Mouse (Mus musculus): ENCODE results near the gene Nol4l. TPM values are rescaled to one million over a fixed set of nuclear protein-coding genes. Genes with fewer than 3 reads are reported as not detected.
"Not testable (repeated sequence)": the region's sequence is repeated elsewhere in the genome, so short reads cannot be mapped to it uniquely, and the experiment has no call there.

The Nol4l gene
- polyA plus RNA-seq, 1 experiment from 2014 or later, result 20.8 TPM

DNA sequence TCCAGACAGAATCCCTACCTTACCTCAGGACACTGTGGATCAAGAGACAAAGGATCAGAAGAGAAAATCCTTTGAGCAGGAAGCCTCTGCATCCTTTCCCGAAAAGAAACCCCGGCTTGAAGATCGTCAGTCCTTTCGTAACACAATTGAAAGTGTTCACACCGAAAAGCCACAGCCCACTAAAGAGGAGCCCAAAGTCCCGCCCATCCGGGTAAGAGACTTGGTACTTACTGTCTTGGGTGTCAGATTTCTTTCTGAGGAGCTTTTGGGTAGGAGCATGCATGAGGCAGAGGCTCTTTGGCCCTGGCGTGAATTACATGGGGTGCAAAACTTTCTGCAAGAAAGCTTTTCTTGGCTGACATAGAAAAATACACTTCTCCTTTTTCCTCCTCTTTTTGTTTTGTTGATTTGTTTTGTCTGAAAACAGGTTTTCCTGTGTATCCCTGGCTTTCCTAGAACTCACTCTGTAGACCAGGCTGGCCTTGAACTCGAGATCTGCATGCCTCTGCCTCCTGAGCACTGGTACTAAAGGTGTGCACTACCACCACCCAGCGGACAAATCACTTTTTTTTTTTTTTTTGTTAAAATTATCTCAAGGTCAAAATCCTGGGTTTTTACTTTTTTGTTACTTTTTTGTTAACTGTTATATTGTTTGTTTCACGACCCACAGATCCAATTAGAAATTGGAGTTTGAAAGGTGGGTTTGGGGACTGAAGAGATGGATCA is 131.8 kb downstream of the Nol4l start:
- DNase-seq (ENCODE audit: low spot score), result no peak
- no peaks in the 10 kb centered on the region for H3K4me1 ChIP-seq

DNA sequence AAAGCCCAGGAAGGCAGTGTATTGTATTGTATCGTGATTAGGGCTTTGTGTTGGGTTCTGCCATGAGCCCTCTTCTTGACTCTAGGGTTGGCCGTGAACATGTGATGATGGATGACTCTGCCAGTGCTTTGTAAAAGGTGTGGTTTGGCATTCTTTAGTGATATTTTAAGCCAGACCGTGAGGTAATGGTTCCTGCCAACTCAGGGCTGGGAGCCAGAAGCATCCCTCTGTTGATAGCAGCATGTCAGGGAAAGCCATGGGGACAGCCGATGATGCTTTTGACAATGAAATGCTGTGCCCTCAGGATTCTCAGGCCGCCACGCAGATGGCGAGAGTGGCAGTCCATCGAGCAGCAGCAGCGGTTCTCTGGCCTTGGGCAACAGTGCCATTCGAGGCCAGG is 136.7 kb downstream of the Nol4l start:
- DNase-seq (ENCODE audit: low spot score), result no peak
- Histone ChIP-seq H3K36me3 (peaks cover 78% of the 10 kb centered on the region), H3K27ac (no peak overlapping the region)

More for the DNA sequence above, 131.8 kb downstream of the Nol4l start:
- Histone ChIP-seq H3K27me3 (ENCODE audit: insufficient read depth, poor library complexity, severe bottlenecking) (no peaks in the 10 kb centered on the region), H3K36me3 (peaks cover 97% of the 10 kb centered on the region), H3K27ac (no peak overlapping the region), H3K4me3 (no peak overlapping the region), H3K9me3 (no peaks in the 10 kb centered on the region)
- WGBS, result 91% methylated on average over 11 of the region's 11 CpGs

DNA sequence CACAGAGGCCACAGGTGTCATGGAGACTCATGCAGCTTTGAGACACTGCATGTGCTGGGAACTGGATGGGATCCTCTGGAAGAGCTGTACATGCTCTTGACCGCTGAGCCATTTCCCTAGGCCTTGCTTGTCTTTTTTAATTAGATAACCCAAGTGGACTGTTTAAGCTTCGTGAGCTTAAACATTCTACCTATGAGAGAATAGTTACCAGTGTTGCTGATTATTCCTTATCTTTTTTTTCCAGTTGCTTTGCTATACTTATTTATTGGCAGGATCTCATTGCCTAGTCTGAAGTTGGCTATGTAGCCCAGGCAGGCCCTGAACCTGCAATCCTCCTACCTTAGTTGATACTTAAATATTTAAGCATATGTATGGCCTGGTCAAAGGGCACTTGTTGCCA is 139.9 kb downstream of the Nol4l start:
- Histone ChIP-seq H3K36me3 (peaks cover 72% of the 10 kb centered on the region), H3K27me3 (ENCODE audit: insufficient read depth, poor library complexity, severe bottlenecking) (no peaks in the 10 kb centered on the region), H3K27ac (no peak overlapping the region), H3K4me1 (no peaks in the 10 kb centered on the region), H3K4me3 (no peak overlapping the region), H3K9me3 (no peaks in the 10 kb centered on the region)
- no peak for DNase-seq (ENCODE audit: low spot score)
- WGBS, result 92% methylated on average over 2 of the region's 2 CpGs

More for the DNA sequence above, 136.7 kb downstream of the Nol4l start:
- H3K27me3 ChIP-seq (ENCODE audit: insufficient read depth, poor library complexity, severe bottlenecking), result no peaks in the 10 kb centered on the region
- H3K4me3 ChIP-seq, result no peak overlapping the region
- H3K4me1 ChIP-seq, result no peaks in the 10 kb centered on the region
- 92% methylated on average over 10 of the region's 10 CpGs for WGBS
- H3K9me3 ChIP-seq, result no peaks in the 10 kb centered on the region

DNA sequence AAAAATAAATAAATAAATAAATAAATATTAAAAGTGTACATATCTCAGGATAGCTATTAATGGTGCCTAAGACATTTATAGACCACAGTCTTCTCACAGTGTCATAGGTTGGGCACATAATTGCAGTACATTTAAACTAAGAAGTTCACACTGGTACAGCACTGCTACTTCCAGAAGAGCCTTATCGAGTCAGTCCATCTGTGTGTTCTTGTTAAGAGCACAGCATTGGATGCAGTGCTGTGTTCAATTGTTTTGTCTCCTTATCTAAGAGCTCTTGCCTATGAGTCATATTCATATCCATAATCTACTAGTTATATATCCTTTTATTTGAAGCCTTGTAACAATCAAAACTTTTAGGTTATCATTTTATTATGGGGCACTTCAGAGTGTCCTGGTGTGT is 149.3 kb downstream of the Nol4l start:
- Histone ChIP-seq H3K36me3 (peaks cover 66% of the 10 kb centered on the region), H3K4me1 (peaks cover 3% of the 10 kb centered on the region; the same call in 1 of the 2 replicates), H3K4me3 (no peak overlapping the region), H3K27me3 (ENCODE audit: insufficient read depth, poor library complexity, severe bottlenecking) (no peaks in the 10 kb centered on the region), H3K27ac (no peak overlapping the region), H3K9me3 (no peaks in the 10 kb centered on the region)
- DNase-seq (ENCODE audit: low spot score), result no peak
- 94% methylated on average over 1 of the region's 1 CpGs for WGBS

DNA sequence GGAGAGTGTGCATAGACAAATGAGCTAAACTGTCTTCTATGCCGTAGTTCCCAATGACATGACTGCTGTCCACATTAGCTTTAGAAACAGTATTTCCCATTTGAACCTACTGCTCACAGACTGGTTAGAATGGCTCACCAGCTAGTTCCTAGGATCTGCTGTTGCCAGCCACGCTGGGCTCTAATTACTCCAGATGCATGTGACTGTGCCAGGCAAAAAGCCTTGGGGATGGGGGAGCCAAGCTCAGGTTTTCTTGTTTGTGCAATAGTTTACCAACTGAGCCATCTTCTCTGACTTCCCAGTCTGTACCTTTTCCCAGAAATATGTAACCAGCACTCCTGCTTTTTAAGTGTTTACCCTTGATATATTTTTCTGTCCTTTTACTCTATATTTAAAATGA is 154.4 kb downstream of the Nol4l start:
- H3K4me1 ChIP-seq, result peaks cover 3% of the 10 kb centered on the region; the same call in 1 of the 2 replicates
- peaks cover 33% of the 10 kb centered on the region for H3K36me3 ChIP-seq
- H3K27me3 ChIP-seq (ENCODE audit: insufficient read depth, poor library complexity, severe bottlenecking), result no peaks in the 10 kb centered on the region
- DNase-seq (ENCODE audit: low spot score), result no peak
- no peak overlapping the region for H3K27ac ChIP-seq
- 86% methylated on average over 2 of the region's 2 CpGs for WGBS
- no peaks in the 10 kb centered on the region for H3K9me3 ChIP-seq
- H3K4me3 ChIP-seq, result no peak overlapping the region

DNA sequence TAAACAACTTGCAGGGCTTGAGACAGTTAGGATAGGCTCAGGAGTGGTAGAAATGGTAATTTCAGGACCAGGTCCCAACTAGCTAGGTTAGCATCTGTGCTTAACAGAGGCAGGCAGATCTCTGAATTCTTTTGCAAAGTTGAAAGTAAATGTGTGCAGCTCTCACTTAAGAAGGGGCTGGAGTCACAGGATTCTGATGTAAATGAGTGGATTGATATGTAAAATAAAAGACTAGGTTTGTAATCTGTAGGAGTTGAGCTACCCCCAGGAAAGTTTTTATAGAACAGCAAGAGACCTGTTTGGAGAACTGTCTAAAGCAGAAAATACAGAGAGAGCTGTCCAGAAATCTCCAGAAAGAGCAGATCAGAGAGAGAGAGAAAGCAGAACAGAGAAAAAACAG is 158.9 kb downstream of the Nol4l start:
- Histone ChIP-seq H3K4me3 (no peak overlapping the region), H3K27me3 (ENCODE audit: insufficient read depth, poor library complexity, severe bottlenecking) (no peaks in the 10 kb centered on the region), H3K27ac (no peak overlapping the region), H3K4me1 (no peaks in the 10 kb centered on the region), H3K36me3 (peaks cover 45% of the 10 kb centered on the region), H3K9me3 (no peaks in the 10 kb centered on the region)
- no peak for DNase-seq (ENCODE audit: low spot score)

DNA sequence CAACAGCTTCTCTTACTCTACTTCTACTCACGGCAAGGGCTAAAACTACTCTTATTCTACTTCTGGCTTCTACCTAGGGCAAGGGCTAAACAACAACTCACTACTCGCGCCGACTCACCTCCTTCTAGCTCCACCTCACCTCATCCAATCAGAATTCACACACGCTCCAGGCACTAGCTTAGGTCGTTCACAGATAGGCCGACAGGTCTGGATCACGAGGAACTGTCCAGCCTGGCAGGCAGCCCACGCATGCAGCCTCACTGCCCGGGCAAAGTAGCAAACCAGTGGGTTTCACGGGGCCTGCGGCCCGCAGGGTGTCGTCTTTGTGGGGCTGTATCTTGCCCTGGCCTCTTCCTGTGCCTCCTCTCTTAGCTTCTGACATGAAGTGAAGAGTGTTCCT is 165.2 kb downstream of the Nol4l start:
- DNase-seq (ENCODE audit: low spot score); H3K27ac ChIP-seq; H3K27me3 ChIP-seq (ENCODE audit: insufficient read depth, poor library complexity, severe bottlenecking); H3K4me3 ChIP-seq; H3K4me1 ChIP-seq; H3K9me3 ChIP-seq: not testable (repeated sequence)
- peaks cover 90% of the 10 kb centered on the region for H3K36me3 ChIP-seq
- WGBS, result 85% methylated on average over 14 of the region's 14 CpGs

DNA sequence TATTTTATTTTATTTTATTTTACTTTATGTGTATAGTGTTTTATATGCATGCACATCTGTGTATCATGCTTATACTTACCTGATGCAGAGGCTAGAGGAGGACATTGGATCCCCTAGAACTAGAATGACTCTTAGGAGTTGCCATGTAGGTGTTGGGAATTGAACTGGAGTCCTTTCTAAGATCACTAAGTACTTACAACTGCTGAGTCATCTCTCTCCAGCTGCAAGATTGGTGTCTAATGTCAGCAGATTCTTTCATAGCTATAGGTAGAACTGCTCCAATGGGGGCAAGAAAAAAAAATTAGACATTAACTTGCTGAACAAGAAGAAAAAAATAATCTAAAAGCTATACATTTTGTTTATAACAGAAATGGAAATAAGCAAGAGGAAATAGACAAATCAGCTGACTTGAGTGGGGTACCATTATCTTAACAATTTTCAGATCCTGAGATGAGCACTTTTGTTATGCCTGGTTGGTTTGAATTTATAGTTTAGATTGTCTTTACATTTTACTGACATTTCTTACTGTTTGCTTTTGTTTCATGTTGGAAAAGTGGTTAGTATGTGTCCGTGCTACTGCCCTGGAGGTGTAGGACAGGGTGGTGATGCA is 168.6 kb downstream of the Nol4l start:
- no peaks in the 10 kb centered on the region for H3K4me1 ChIP-seq
- H3K4me3 ChIP-seq, result no peak overlapping the region
- no peak for DNase-seq (ENCODE audit: low spot score)
- H3K27ac ChIP-seq, result no peak overlapping the region
- H3K27me3 ChIP-seq (ENCODE audit: insufficient read depth, poor library complexity, severe bottlenecking), result no peaks in the 10 kb centered on the region
- H3K36me3 ChIP-seq, result peaks cover 90% of the 10 kb centered on the region
- 94% methylated on average over 1 of the region's 1 CpGs for WGBS
- no peaks in the 10 kb centered on the region for H3K9me3 ChIP-seq

Other genes with a start within 250 kb of the Nol4l start
- 4.1 and 4.4 TPM in 2 replicates for gene Kif3b, start 238.6 kb downstream of the Nol4l start, polyA plus RNA-seq (2016; fragmentation: Nextera tagmentation; extraction: Ambion mirVana)
- gene Asxl1, start 184.1 kb downstream of the Nol4l start, polyA plus RNA-seq (2016; fragmentation: Nextera tagmentation; extraction: Ambion mirVana), result 9.2 and 9.6 TPM in 2 replicates
- not detected in 2 replicates for gene 4930404H24Rik, start 37.2 kb downstream of the Nol4l start, polyA plus RNA-seq (2016; fragmentation: Nextera tagmentation; extraction: Ambion mirVana)
- gene Commd7, start 102.8 kb upstream of the Nol4l start, polyA plus RNA-seq (2016; fragmentation: Nextera tagmentation; extraction: Ambion mirVana), result 64.8 and 68.6 TPM in 2 replicates
- gene Dnmt3b, start 119.5 kb upstream of the Nol4l start, polyA plus RNA-seq (2016; fragmentation: Nextera tagmentation; extraction: Ambion mirVana), result 10.2 and 17.0 TPM in 2 replicates
- gene Dnmt3c, start 166.7 kb upstream of the Nol4l start, polyA plus RNA-seq (2016; fragmentation: Nextera tagmentation; extraction: Ambion mirVana), result 0.10 and 0.12 TPM in 2 replicates
- gene Mapre1, start 211.3 kb upstream of the Nol4l start, polyA plus RNA-seq (2016; fragmentation: Nextera tagmentation; extraction: Ambion mirVana), result 311 and 313 TPM in 2 replicates
- gene Efcab8, start 250.0 kb upstream of the Nol4l start, polyA plus RNA-seq (2016; fragmentation: Nextera tagmentation; extraction: Ambion mirVana), result 0.04 TPM in 1 of 2 replicates, not detected in the other